Mouse (Mus musculus): ENCODE results near the gene Tnfsf10.

GRCm38 (mm10) chr3:27384836-27385235, 68.0 kb downstream of the Tnfsf10 start:
- TF ChIP-seq POLR2A (IDR thresholded peaks at IDR 0.05; ENCODE audit: control insufficient read depth, low read depth, low read length), result no peak
- TF ChIP-seq CTCF (IDR thresholded peaks at IDR 0.05; ENCODE audit: control insufficient read depth, insufficient read depth, insufficient replicate concordance, low read depth, low read length), result no peak

Measured in testis, adult 2 months (tissue).